Mouse (Mus musculus) CD4-positive naive resting alpha-beta T cell, adult 57 days (primary cell): ENCODE results near the gene Mbtps1. TPM values are rescaled to one million over a fixed set of nuclear protein-coding genes. Genes with fewer than 3 reads are reported as not detected.

Experiments used
- total RNA-seq: library from RNA; stranded (reverse); gene quantifications from one replicate; pipeline ENCODE4 v1.2.4, GENCODE M21; 2023

Gene Mbtps1
- 132 TPM for total RNA-seq

GRCm38 (mm10) chr8:119558603-119559401, at the start of gene Mbtps1:
Mbtps1 (minus strand) TSS chr8:119558735.

GRCm38 (mm10) chr8:119604996-119605395, 46.5 kb upstream of the Mbtps1 start, which contains the start of gene Taf1c:
Taf1c (minus strand) TSS chr8:119605222.

GRCm38 (mm10) chr8:119574437-119575365, 16.2 kb upstream of the Mbtps1 start, which contains the start of the genes Hsdl1 and Dnaaf1:
Hsdl1 (minus strand) TSS chr8:119575183.
Dnaaf1 (plus strand) TSS chr8:119575235.

GRCm38 (mm10) chr8:119501598-119501997, 56.9 kb downstream of the Mbtps1 start, which contains the start of gene Slc38a8:
Slc38a8 (minus strand) TSS chr8:119501698.

Other genes starting within 250 kb of the Mbtps1 start
- 64.3 TPM for gene Hsbp1, start 214.2 kb downstream of the Mbtps1 start, total RNA-seq
- gene Mlycd, start 163.9 kb downstream of the Mbtps1 start, total RNA-seq = 12.5 TPM
- gene Osgin1, start 124.6 kb downstream of the Mbtps1 start, total RNA-seq = 6.7 TPM
- not detected for gene Necab2, start 112.0 kb downstream of the Mbtps1 start, total RNA-seq
- gene Slc38a8, start 57.0 kb downstream of the Mbtps1 start, total RNA-seq = not detected
- 64.1 TPM for gene Hsdl1, start 16.4 kb upstream of the Mbtps1 start, total RNA-seq
- gene Dnaaf1, start 16.5 kb upstream of the Mbtps1 start, total RNA-seq = not detected
- gene Taf1c, start 46.5 kb upstream of the Mbtps1 start, total RNA-seq = 20.3 TPM
- not detected for gene Adad2, start 54.0 kb upstream of the Mbtps1 start, total RNA-seq
- not detected for gene Kcng4, start 76.9 kb upstream of the Mbtps1 start, total RNA-seq
- not detected for gene Wfdc1, start 107.6 kb upstream of the Mbtps1 start, total RNA-seq
- gene Atp2c2, start 141.3 kb upstream of the Mbtps1 start, total RNA-seq = not detected
- gene Tldc1, start 219.7 kb upstream of the Mbtps1 start, total RNA-seq = 6.5 TPM